Mouse (Mus musculus) MEL (cell line): ENCODE measurements around the gene Robo1. TPM values are rescaled to one million over a fixed set of nuclear protein-coding genes. Genes with fewer than 3 reads are reported as not detected.

Source experiments
- DNase-seq: peaks from one replicate; pipeline ENCODE4 v3.0.0; 2011; ENCODE audit warnings: low read depth, low spot score
- H3K27ac ChIP-seq: 2 replicates; pipeline ENCODE4 v1.5.1; 2012; ENCODE audit warnings: low read depth, mild to moderate bottlenecking, control low read depth, low read length, moderate library complexity; ENCODE audit not compliant: control insufficient read depth
- H3K27me3 ChIP-seq, 2 experiments: fragments of 150-350 bp in 1 of 2; sonication (generic) in 1 of 2; 2 replicates each; pipeline ENCODE4 v1.6.1; 2012; ENCODE audit warnings: low read length in 2 of 2, mild to moderate bottlenecking in 2 of 2, improper control_type of control experiment in 1 of 2, moderate library complexity in 1 of 2; ENCODE audit not compliant: insufficient read depth in 2 of 2, control insufficient read depth in 1 of 2
- H3K36me3 ChIP-seq, 2 experiments: 2 replicates each; pipeline ENCODE4 v1.6.1; 2012 to 2014; ENCODE audit warnings: low read length in 2 of 2, improper control_type of control experiment in 1 of 2, inconsistent platforms in 1 of 2, mild to moderate bottlenecking in 1 of 2; ENCODE audit not compliant: insufficient read depth in 2 of 2, control insufficient read depth in 1 of 2
- H3K4me1 ChIP-seq, 2 experiments: fragments of 150-350 bp in 1 of 2; sonication (generic) in 1 of 2; 2 replicates each; pipeline ENCODE4 v1.6.1; 2012; ENCODE audit warnings: low read length in 2 of 2, improper control_type of control experiment in 1 of 2, mild to moderate bottlenecking in 1 of 2; ENCODE audit not compliant: insufficient read depth in 2 of 2, control insufficient read depth in 1 of 2
- H3K4me3 ChIP-seq, 2 experiments: fragments of 150-350 bp in 1 of 2; sonication (generic) in 1 of 2; 2 replicates each; pipeline ENCODE4 v1.5.1; 2012; ENCODE audit warnings: low read depth in 2 of 2, low read length in 2 of 2, mild to moderate bottlenecking in 2 of 2, moderate library complexity in 2 of 2, control low read depth in 1 of 2, improper control_type of control experiment in 1 of 2; ENCODE audit not compliant: control insufficient read depth in 1 of 2, insufficient read depth in 1 of 2
- H3K79me2 ChIP-seq: 2 replicates; pipeline ENCODE4 v1.6.1; 2012; ENCODE audit warnings: mild to moderate bottlenecking, low read length, moderate library complexity; ENCODE audit not compliant: control insufficient read depth, poor library complexity, insufficient read depth
- H3K9ac ChIP-seq: 2 replicates; pipeline ENCODE4 v1.6.1; 2012; ENCODE audit warnings: low read depth, mild to moderate bottlenecking, control low read depth, low read length, moderate library complexity; ENCODE audit not compliant: control insufficient read depth, poor library complexity, severe bottlenecking
- H3K9me3 ChIP-seq: fragments of 150-350 bp; sonication (generic); replicated peaks from 2 replicates; pipeline ENCODE4 v1.6.1; 2012; ENCODE audit warnings: mild to moderate bottlenecking, low read length, improper control_type of control experiment, moderate library complexity; ENCODE audit not compliant: insufficient read depth
- BHLHE40 ChIP-seq: IDR thresholded peaks from 2 replicates; pipeline ENCODE4 v1.6.1; 2012; ENCODE audit warnings: low read depth, mild to moderate bottlenecking, inconsistent platforms, low read length, improper control_type of control experiment, borderline replicate concordance
- CHD1 ChIP-seq: IDR thresholded peaks from 2 replicates; pipeline ENCODE4 v1.6.1; 2012; ENCODE audit warnings: low read depth, mild to moderate bottlenecking, inconsistent platforms, low read length, improper control_type of control experiment
- ELF1 ChIP-seq: IDR thresholded peaks from 2 replicates; pipeline ENCODE4 v1.6.1; 2014; ENCODE audit warnings: low read depth, mild to moderate bottlenecking, inconsistent platforms, low read length, improper control_type of control experiment, moderate library complexity
- GABPA ChIP-seq: IDR thresholded peaks from 2 replicates; pipeline ENCODE4 v1.6.1; 2012; ENCODE audit warnings: low read depth, mild to moderate bottlenecking, inconsistent platforms, low read length, improper control_type of control experiment, moderate library complexity
- HCFC1 ChIP-seq: IDR thresholded peaks from 2 replicates; pipeline ENCODE4 v1.6.1; 2012; ENCODE audit warnings: low read depth, mild to moderate bottlenecking, inconsistent platforms, low read length, improper control_type of control experiment, moderate library complexity
- KAT2A ChIP-seq: conservative IDR thresholded peaks from 2 replicates; pipeline ENCODE4 v1.6.1; 2012; ENCODE audit warnings: low read depth, low read length, improper control_type of control experiment, inconsistent platforms
- MAX ChIP-seq: IDR thresholded peaks from 2 replicates; pipeline ENCODE4 v1.6.1; 2011; ENCODE audit warnings: low read length, improper control_type of control experiment
- MXI1 ChIP-seq: IDR thresholded peaks from 2 replicates; pipeline ENCODE4 v1.6.1; 2011; ENCODE audit warnings: mild to moderate bottlenecking, low read depth, low read length, improper control_type of control experiment
- MYB ChIP-seq: IDR thresholded peaks from 2 replicates; pipeline ENCODE4 v1.6.1; 2011; ENCODE audit warnings: mild to moderate bottlenecking, low read depth, low read length, improper control_type of control experiment
- NELFE ChIP-seq: IDR thresholded peaks from 2 replicates; pipeline ENCODE4 v1.6.1; 2011; ENCODE audit warnings: low read depth, low read length, improper control_type of control experiment
- NRF1 ChIP-seq: IDR thresholded peaks from 2 replicates; pipeline ENCODE4 v1.6.1; 2014; ENCODE audit warnings: low read depth, mild to moderate bottlenecking, inconsistent platforms, low read length, improper control_type of control experiment, moderate library complexity; ENCODE audit not compliant: poor library complexity, insufficient read depth, severe bottlenecking
- POLR2A ChIP-seq, 2 experiments: IDR thresholded peaks; 2 replicates each; pipeline ENCODE4 v1.6.1; 2011 to 2012; ENCODE audit warnings: low read length in 2 of 2, mild to moderate bottlenecking in 2 of 2, control low read depth in 1 of 2, improper control_type of control experiment in 1 of 2, low read depth in 1 of 2, moderate library complexity in 1 of 2; ENCODE audit not compliant: control insufficient read depth in 1 of 2, insufficient read depth in 1 of 2, poor library complexity in 1 of 2
- TAL1 ChIP-seq: IDR thresholded peaks from 2 replicates; pipeline ENCODE4 v1.6.1; 2012; ENCODE audit warnings: mild to moderate bottlenecking, inconsistent platforms, low read length, moderate library complexity, mixed read lengths
- TCF12 ChIP-seq: IDR thresholded peaks from 2 replicates; pipeline ENCODE4 v1.6.1; 2014; ENCODE audit warnings: low read depth, mild to moderate bottlenecking, inconsistent platforms, low read length, improper control_type of control experiment, moderate library complexity
- UBTF ChIP-seq: IDR thresholded peaks from 2 replicates; pipeline ENCODE4 v1.6.1; 2012; ENCODE audit warnings: low read depth, mild to moderate bottlenecking, inconsistent platforms, low read length, improper control_type of control experiment, moderate library complexity, borderline replicate concordance; ENCODE audit not compliant: insufficient read depth
- USF2 ChIP-seq, 2 experiments: IDR thresholded peaks; 2 replicates each; pipeline ENCODE4 v1.6.1; 2011 to 2012; ENCODE audit warnings: improper control_type of control experiment in 2 of 2, low read length in 2 of 2, borderline replicate concordance in 1 of 2, inconsistent platforms in 1 of 2, low read depth in 1 of 2, mild to moderate bottlenecking in 1 of 2; ENCODE audit not compliant: insufficient read depth in 1 of 2
- ZKSCAN1 ChIP-seq: IDR thresholded peaks from 2 replicates; pipeline ENCODE4 v1.6.1; 2012; ENCODE audit warnings: low read depth, mild to moderate bottlenecking, inconsistent platforms, low read length, improper control_type of control experiment, moderate library complexity
- polyA plus RNA-seq, 2 experiments: library from polyadenylated mRNA; stranded (reverse) in 1 of 2; unstranded in 1 of 2; fragments of >175 nt in 1 of 2; fragments of >200 nt in 1 of 2; gene quantifications; 2 replicates each; pipeline versions ENCODE4 v1.2.1 to v1.2.4; 2012; ENCODE audit warnings: low replicate concordance in 2 of 2, low read depth in 1 of 2; ENCODE audit not compliant: insufficient read length in 2 of 2, insufficient read depth in 1 of 2, missing spikeins in 1 of 2
- total RNA-seq: library from RNA; depleted of rRNA; stranded (reverse); fragments of 300-350 nt; gene quantifications from 2 replicates; pipeline ENCODE4 v1.2.3, GENCODE M21; 2012

Gene Robo1
- total and polyA plus RNA-seq, 3 experiments: not detected

DNA sequence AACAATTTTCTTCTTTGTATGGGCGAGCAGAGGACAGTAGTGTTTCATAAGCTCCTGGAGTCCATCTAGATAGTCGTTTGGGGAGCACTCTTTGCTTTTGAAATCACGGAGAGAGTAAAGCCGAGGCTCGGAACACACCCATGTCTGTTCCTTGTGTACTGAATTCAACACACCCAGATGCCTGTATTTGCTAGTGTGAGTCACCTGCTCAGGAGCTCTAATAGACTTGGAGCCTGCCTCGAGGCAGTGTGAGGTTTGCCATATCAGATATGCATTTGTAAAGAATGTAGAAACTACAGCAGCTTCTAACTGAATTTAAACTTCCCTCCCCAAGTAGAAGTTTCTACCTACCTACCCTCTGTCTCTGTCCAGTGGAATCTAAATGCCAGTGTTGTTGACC is 665.6 kb downstream of the Robo1 start:
- Histone ChIP-seq H3K9me3 (no peaks in the 10 kb centered on the region), H3K4me1 (no peaks in the 10 kb centered on the region), H3K4me3 (no peak overlapping the region), H3K79me2 (no peaks in the 10 kb centered on the region), H3K36me3 (no peaks in the 10 kb centered on the region), H3K27me3 (no peaks in the 10 kb centered on the region), H3K27ac (no peak overlapping the region), H3K9ac (no peak overlapping the region)
- no peak for DNase-seq
- TF ChIP-seq POLR2A (IDR thresholded peaks at IDR 0.05; ENCODE audit: control insufficient read depth in 1 of 2, insufficient read depth in 1 of 2, low read depth in 1 of 2, low read length in 2 of 2, poor library complexity in 1 of 2) (no peak), NRF1 (no peak), NELFE (no peak), TCF12 (no peak), TAL1 (no peak), BHLHE40 (no peak), MAX (no peak)

GRCm38 (mm10) chr16:72974681-72975080 is 666.6 kb downstream of the Robo1 start:
- H3K4me1 ChIP-seq: no peaks in the 10 kb centered on the region
- no peaks in the 10 kb centered on the region for H3K36me3 ChIP-seq
- no peak overlapping the region for H3K4me3 ChIP-seq
- no peaks in the 10 kb centered on the region for H3K79me2 ChIP-seq
- no peaks in the 10 kb centered on the region for H3K9me3 ChIP-seq
- TF ChIP-seq MXI1 (no peak), NELFE (no peak), MAX (no peak), GABPA (no peak), KAT2A (no peak), ZKSCAN1 (no peak), ELF1 (no peak), HCFC1 (no peak), CHD1 (no peak), MYB (no peak), USF2 (IDR thresholded peaks at IDR 0.05; ENCODE audit: borderline replicate concordance in 1 of 2, insufficient read depth in 1 of 2, low read depth in 1 of 2, low read length in 2 of 2) (no peak), UBTF (no peak), TAL1 (no peak)
- no peaks in the 10 kb centered on the region for H3K27me3 ChIP-seq
- H3K27ac ChIP-seq: no peak overlapping the region
- no peak for DNase-seq
- H3K9ac ChIP-seq: no peak overlapping the region
